Mouse (Mus musculus): ENCODE measurements around the gene Efl1.
"Not testable (repeated sequence)": the region's sequence is repeated elsewhere in the genome, so short reads cannot be mapped to it uniquely, and the experiment has no call there.

Efl1 gene

DNA sequence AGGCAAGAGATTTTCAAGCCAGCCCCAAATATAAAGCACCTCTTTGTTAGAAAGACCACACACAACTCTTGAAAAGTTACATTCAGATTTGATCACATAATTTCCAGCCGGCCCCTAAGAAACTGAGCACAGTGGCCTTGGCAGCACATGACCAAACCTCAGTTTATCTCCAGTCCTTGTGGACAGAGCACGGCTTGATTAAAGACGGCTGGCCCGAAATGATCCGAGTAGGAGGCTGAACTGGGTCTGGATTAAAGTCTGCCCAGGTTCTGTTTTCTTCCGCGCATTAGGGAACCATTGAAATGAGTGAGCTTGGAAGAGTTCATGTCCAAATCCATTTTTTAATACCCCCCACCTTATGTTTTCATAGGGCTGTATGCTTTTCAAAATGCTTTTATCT, 72.1 kb downstream of the Efl1 start:
- DNase-seq (ENCODE audit: low spot score) = no peak

DNA sequence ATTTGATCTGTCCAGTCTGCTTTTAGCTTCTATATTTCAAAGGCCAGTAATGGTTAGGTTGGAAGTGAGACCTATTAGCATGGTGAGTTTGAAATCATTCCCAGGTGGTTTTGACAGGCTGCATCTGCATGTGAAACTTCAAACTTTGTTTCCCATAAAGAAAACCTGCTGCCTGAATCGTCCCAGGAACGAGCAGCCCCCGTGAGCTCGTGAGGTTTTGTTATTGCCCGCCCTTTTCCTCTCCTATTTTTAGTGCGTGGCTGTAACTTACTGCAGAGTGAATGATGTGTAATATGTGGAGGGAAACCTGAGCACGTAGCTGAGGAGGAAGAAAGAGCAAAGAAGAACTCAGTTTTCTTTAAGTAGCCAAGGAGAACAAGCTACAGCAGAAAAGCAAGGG, 72.5 kb downstream of the Efl1 start:
- DNase-seq (ENCODE audit: low spot score) = no peak

DNA sequence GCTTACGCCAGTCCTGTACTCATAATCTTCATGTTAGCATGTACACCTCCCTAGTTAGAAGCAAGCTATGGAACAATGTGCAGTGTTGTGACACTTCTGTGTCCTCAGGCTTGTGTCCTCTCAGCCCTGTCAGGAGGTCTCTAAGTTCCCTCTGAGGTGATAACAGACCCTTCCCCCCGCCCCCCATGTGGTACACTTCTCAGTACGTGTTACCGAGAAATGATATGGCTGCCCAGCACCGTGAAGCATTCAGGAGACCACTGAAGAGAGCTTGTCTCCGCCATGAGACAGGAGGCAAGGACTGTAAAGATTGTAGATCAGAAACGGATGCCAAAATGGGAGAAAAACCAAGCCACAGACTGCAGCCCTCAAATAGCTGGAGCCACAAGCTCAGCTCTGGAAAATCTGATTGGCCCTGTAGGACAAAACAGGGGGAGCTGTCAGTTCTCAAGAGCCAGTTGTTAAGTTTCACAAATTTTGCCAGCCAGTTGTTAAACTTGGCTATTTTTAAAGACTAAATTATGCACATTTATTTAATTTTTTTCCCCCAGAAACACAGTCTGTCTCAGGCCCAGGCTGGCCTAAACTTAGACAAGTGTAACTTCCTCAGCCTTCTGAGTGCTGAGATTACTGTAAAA, 74.2 kb downstream of the Efl1 start:
- no peak for DNase-seq (ENCODE audit: low spot score)

DNA sequence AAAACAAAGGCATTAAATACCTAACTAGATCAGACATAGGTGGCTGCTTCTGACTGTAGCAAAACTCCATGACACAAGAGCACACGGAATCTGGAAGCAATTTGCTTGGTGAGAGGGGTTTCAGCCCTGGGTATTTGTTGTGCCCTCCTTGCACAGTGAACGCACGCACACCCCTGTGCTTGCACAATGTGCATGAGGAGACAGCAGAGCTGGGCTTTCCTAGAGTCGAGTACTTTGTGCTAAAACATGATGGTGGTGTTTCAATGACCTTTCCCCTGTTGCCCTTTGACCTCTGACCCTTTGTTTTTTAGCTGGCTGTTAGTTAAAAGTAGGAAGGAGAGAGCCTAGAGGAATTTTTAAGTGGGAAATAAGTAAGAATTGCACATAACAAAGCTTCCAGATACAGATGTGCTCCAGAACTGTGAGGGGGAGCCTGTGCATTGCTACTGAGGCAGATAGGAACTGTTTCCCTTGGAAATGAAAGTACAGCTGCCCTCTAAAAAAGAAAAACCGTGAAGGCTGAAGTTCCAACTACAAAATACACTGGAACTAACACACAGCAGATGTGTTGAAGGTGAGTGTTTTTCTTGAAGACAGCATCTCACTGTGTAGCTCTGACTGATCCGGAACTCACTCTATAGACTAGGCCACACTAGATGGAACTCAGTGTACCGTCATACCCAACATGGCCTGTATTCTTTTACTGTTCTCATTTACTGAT, 74.9 kb downstream of the Efl1 start:
- DNase-seq (ENCODE audit: low spot score) = no peak

DNA sequence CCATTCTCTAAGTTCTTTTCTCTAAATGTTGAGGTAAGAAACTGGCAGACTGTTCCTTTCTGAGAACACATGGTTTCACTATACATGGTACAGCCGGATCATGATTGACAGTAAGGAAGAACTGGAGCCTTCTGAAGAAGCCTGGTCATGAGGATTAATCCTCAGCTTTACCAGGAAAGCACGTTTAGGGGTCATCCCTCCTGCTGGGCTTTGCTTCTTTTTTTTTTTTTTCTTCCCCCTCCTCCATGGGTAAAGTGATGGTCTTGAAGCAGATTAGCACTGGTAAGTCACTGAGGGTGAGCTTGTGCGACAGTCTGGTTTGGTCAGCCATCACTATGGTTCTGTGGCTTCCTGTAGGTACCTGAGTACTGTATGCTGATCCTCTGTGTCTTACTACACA, 76.1 kb downstream of the Efl1 start:
- no peak for DNase-seq (ENCODE audit: low spot score)

DNA sequence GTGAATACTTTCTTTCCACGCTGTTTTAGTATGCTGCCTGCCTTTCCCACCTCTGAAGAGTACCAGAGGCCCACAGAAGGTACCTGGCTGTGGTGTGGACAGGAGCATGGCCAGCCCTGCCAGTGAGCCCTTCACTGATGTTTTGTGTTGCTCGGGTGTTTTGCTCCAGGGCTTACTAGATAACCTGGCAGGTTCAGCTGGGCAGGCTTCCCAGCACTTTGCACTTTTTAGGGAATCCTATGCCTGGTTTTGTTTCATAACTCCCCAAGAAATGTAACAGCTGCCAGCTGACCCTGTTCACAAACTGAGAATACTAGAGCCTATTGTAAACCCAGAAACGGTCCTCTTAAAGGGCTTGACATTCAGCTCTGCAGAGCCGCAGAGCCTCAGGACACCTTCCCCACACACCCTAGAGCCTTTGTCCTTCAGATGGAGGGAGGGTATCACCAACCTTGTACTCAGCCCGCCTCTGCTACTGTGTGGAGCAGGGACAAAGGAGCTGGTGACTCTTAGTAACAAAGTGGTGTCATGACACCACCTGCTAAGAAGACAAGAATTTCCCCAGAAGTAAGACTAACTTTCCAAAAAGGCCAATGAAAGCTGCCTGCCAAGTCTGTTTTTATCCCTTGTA, 76.7 kb downstream of the Efl1 start:
- no peak for DNase-seq (ENCODE audit: low spot score)

DNA sequence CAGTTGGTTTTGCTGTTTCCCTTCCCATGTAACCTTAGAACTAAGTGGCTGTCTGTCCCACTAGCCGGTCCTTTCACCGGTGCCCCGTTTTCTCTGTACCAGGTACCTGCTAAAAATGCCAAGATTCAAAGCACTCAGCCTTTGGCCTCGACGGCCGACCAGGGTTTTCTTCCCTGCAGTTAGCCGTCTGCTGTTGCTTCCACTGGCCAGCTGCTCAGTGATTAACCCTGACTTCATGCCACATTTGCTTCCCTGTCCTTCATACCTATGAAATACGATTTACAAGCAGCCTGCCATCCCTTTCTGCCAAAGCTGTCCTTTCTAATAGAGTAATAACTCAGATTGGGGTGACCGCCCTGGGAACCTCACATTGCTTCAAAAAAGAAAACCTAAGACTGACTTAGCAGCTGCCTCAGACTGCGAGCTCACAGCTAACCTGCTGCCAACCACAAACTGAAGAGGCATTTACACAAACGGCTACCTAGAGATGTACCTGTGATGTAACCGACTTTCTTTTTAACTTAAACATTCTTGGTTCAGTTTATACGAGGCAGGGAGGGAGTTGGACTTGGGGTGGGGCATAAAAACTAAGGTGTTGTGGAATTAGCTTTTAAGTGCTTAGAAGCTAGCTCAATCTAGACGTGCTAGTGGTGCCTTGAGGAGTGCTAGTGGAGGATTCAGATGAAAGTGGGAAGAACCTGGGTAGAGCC, 77.5 kb downstream of the Efl1 start:
- no peak for DNase-seq (ENCODE audit: low spot score)

DNA sequence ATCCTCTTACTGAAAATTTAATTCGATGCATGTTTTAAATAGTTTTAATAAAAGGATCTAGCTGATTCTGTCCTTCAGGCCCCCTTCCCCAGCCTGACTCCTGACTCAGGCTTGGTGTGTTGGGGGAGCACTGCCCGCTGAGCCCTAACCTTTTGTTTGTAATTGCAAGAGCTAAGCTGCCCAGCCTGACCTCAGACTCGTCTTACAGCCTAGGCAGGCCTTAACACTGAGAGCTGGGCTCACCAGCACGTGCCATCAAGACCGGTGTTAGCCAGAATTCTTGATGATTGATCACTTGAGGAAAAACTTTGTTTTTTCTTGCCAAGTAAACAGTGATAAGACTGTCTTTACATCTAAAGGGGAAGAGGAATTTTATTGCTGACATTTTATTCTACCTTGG, 78.7 kb downstream of the Efl1 start:
- DNase-seq (ENCODE audit: low spot score) = no peak

DNA sequence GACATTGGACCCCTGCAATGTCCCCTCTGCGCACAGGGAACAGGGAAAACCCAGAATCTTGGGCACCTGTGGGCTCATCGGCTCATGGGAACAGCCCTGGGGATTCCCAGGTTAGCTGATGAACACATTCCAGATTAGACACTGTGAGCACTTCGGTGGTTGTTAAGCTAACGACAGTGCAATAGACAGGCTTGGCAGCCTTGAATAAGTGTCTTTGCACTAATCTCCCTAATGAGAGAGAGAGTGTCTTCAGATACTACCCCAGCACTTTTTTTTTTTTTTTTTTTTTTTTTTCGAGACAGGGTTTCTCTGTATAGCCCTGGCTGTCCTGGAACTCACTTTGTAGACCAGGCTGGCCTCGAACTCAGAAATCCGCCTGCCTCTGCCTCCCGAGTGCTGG, 80.6 kb downstream of the Efl1 start:
- not testable (repeated sequence) for DNase-seq (ENCODE audit: low spot score)

DNA sequence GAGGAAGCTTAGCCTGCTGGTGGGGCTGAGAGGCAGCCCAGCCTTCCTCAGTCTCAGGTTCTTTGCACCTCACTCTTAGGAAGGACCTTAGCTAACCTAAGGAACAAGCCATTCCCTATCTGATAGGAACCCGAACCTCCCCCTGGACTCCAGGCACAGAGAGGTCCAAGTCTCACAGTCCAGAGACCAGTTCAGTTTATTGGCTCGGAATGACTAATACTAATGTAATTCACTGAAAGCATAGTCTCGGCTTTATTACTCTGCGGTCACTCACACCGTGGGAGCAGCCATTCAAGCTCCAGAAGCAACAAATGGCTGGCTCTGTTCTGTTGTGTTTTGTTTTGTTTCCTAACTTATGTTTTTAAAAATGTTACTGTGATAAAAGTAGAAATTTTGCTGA, 84.7 kb downstream of the Efl1 start:
- DNase-seq (ENCODE audit: low spot score) = no peak

DNA sequence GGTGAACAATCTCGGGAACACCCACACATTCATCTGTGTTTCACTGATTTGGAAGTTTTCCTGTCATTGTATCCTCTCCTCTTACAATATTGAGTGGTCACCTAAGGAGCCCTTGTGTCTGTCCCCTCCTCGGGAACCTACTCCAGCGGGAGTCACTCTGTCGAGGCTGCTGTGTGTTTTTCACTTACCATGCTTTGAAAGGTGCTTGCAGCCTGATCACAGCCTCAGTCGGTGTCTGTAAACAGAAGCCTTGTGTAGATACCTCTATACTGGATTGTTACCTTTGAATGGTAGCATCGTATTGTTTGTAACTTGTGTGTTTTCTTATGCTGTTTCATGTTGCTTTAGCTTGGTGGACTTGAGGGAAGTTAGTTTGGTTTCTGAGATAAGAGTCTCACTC, 85.6 kb downstream of the Efl1 start:
- no peak for DNase-seq (ENCODE audit: low spot score)

DNA sequence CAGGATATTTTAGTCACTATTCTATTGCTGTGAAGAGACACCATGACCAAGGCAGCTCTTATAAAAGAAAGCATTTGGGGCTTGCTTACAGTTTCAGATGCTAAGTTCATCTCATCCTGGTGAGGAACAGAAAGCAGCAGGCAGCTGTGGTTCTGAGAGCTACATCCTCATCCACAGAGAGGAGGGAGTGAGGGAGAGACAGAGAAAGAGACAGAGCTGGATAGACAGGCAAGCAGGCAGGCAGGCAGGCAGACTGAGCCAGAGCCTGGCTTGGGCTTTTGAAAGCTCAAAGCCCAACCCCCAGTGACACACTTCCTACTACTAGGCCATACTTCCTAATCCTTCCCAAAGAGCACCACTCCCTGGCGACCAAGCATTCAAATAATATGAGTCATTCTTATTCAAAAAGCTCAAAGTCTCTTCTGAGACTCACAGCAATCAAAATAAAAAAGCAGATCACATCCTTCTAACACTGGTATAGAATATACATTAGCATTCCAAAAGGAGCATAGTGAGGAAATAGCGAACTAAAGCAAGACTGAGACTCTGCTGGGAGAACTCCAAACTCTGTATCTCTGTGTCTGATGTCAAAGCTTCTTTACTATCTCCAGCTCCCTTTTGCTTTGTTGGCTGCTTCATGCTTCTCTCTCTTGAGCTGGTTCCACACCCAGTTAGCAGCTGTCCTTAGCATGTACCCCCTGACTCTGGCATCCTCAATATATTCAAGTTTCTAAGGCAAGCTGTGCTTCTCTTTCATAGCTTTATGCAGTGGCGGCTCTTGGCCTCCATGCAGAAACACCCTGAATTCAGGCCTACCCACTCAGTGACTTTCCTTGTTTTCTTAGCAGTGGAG, 86.6 kb downstream of the Efl1 start:
- DNase-seq (ENCODE audit: low spot score) = no peak

DNA sequence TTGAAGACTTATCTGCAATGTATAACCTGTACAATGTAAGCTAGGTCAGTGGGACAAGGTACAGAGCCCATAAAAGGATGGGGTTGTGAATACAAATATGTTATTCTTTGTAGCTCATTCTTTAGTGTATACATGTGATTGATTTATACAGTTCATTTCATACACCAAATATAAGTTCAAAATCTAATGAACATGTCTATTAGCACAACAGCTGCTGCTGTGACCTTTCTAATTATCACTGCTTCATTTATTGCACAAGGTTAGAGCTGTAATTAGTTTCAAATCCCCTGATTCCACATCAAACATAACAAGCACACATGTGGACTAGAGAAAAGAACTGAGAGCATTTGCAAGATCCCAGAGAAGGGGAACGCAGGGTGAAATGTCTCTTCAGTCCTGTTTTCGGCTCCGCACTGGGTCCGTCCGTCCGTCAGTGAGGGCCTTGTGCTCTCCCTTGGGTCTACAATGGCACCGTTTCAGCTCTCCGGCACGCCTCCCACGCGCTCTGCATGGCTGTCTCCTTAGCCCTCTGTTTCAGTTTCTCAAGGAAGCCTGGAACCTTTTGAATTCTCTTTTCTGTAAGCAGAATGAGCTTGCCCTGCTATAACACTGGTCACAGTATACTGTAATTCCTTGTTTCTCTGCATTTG, 94.8 kb downstream of the Efl1 start:
- no peak for DNase-seq (ENCODE audit: low spot score)

DNA sequence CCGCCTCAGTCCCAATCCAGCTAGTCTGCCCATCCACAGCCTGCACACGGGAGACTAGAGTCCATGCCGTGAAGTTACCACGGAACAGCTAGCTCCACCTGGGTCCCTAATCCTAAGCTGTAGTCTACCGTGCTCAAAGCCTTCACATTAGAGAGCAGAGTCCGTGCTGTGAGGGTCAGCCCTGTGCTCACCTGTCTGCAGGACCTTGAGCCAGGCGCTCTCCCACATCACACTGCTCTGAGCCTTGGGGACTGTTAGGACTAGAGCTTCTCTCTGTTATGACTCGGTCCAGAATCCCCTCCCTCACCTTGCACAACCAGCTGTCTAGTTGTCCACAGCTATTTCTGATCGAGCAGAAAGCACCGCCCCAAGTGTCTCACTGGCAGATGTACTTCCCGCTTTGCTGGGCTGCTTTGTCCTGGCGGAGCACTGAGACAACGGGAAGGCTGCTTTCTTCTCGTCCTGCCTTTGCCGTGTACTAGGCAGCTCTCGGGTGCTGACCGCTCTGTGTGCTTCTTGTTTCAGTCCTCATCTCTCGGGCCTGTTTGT, 95.8 kb downstream of the Efl1 start:
- DNase-seq (ENCODE audit: low spot score) = no peak

DNA sequence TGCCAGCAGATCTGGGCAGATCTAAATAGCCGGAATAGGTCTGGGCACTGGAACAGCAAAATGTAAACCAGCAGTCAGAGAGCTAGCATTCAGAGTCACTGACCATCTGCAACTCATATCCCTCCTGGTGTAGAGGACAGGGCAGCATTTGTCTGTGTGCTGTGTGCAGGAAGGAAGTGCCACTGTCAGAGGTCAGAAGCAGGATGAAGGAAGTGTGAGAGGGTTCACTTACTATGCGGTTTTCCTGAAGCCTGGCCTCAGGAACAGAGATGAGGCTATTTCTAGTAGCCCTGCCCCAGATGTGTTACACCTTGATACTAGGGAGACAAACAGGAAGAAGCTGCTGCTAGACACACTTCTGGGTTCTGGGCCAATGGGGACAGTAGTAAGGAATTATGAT, 100.4 kb downstream of the Efl1 start:
- no peak for DNase-seq (ENCODE audit: low spot score)

DNA sequence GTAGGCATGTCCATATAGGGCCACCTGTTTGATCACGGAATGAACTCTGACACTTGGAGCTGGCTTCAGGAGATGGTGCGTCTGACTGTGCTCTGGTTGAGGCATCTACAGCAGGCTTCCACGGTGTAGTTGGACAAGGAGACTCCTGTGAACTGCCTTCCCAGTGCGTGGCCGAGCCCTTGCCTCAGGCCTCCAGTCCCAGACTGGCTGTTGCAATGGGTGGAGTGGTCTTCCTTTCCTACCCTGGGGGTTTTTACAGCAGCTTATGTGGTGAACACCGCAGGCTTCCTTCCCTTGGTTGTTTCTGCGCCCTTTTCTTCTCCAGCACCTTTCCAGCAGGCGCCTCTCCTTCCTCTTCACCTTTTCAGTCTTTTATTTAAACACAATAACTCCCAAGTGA, 100.8 kb downstream of the Efl1 start:
- no peak for DNase-seq (ENCODE audit: low spot score)

DNA sequence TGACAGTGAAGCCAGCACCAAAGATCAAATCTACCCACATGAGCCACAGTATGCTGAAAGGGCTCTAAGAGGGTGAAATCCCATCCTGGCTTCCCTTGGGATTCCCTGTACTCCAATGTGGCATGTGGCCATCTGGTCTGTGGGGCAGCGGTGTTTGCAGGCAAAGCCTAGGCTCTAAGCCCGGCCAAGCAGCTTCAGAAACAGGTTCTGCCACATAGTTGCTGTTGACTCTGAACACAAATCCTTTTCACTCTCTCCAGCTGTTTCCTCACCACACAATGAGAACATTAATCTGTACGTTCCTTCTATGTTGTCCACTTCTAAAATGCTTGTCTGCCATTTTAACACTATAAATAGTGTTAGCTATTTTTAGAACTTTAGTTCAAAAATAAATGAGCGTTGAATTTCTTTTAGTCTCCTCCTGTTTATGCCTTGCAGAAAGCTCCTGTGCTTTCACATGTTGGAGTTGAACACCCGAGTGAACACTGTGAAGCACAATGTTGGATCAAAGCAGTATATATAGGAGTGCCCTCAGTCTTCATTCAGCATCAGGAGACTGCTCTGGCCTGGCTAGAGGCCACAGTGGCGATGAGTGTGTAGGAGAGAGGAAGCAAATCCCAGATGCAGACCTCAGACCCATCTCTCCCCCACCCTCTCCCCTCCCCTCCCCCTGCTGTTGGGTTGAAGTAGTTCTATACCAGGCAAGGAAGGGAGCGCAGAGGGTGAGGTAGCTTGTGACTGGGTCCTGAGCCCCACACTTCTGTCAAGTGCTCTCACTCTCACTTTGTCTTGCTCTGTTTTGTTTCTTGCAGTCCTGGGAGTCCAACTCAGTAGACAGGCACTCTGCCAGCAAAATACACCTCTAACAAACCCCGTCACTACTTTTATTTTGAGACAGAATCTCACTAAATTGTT, 104.0 kb downstream of the Efl1 start:
- peak; percentile 73 for DNase-seq (ENCODE audit: low spot score)

DNA sequence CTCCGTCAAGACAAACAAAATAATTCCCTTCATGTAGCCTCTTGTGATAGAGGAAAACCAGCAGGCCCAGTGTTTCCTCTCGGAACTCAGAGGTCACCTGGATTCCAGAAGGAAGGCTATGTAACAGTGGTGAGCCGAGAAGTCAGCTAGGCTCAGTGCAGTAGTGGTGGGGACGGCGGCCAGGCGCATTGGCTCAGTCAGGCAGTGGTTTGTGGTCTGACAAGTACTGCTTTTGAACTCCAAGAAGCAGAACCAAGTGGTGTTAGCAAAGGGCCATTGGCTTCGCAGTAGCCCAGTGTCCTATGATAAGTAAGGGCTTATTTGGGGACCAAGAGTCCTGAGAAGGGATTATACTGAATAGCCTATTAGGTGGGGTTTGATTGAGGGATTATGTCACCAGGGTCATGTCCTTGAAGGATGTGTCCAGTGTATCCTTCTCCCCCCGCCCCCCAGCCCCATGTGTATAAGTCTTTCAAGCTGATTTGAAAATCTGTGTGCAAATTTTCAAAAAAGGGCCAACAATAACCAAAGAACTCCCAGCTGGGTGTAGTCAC, 107.3 kb downstream of the Efl1 start:
- DNase-seq (ENCODE audit: low spot score) = no peak

DNA sequence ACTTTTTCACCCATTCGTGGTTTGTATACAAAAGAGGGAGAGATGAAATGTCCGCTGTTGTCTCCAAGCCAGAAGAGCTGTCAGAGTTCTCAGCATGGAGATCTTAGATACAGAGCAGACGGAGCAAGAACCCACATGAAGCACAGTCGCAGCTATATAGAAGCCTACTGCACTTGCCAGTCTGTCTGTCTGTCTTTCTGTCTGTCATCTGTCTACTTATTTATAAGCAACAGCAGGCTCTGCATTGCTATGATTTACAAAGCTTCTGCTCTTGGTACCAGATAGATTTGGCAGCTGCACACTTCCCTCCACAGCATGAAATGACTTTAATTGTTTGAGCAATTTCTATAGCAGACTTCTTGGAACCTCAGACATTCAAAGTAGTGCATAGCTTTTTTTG, 110.1 kb downstream of the Efl1 start:
- DNase-seq (ENCODE audit: low spot score) = no peak

DNA sequence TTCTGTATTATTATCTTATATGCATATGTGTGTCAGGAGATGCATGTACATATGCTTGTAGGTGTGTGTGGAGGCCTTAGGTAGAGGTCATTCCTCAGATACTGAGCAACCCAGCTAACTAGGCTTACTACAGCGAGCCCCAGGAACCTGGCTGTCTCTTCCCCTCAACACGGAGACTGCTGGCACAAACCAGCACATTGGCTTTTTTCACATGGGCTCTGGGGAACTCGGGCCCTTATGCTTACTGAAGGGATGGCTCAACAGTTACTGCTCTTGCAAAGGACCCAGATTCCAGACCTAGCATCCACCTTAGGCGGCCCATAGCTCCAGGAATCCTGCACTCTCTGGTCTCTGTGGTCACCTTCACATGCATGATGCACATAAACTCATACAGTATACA, 110.7 kb downstream of the Efl1 start:
- DNase-seq (ENCODE audit: low spot score) = no peak
